ENCODE assay signal across 25 mouse cellular contexts in the genomic region with DNA sequence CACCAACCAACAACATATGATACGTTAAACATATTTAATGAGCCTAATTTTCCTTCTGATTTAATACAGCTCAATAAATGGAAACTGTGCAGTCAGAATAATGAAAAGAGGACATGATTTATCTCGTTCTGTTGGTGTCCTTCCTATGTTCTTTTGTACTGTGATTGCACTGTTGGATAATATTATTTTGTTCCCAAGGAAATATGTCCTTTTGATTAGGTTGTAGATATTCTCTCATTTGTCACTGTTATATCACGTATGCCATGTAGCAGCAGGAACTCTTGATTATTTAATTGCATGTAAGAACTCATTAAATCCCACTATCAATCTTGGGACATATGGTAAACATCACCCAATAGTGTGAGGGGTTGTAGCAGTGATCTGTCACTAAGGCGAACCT.
"Had no signal": no experiment of that assay in that cellular context is flagged by ENCODE, and none has a peak within 500 bp of the region (broad histone marks: within the 10 kb centered on the region; RNA-seq: fewer than 3 reads in every experiment).

No protein-coding gene starts in this region.

- ATAC-seq: liver, embryonic 12.5 days; midbrain, embryonic 13.5 days; midbrain, embryonic 16.5 days had no signal

- H3K4me1 ChIP-seq: kidney, embryonic 15.5 days; limb, embryonic 10.5 days; limb, embryonic 13.5 days; liver, embryonic 12.5 days; liver, embryonic 15.5 days; lung, embryonic 15.5 days; megakaryocyte, embryonic 14.5 days; midbrain, embryonic 10.5 days; midbrain, embryonic 13.5 days had no signal

- H3K36me3 ChIP-seq: kidney, embryonic 15.5 days; limb, embryonic 10.5 days; limb, embryonic 13.5 days; liver, embryonic 12.5 days; liver, embryonic 15.5 days; lung, embryonic 15.5 days; midbrain, embryonic 10.5 days; midbrain, embryonic 13.5 days had no signal

- DNase-seq: kidney, adult 8-10 months; kidney, postnatal 10 days; kidney, postnatal 36 days; liver; lung, adult 18-20 months; lung, postnatal 10 days; lung, postnatal 36 days; right cerebral cortex, adult 18-20 months; right cerebral cortex, postnatal 14 days; right cerebral cortex, postnatal 4 days; thymus, adult 2 months; thymus, postnatal 14 days; thymus, postnatal 4 days had no signal

- H3K27me3 ChIP-seq: kidney, embryonic 15.5 days; limb, embryonic 13.5 days; liver, embryonic 12.5 days; liver, embryonic 15.5 days; lung, embryonic 15.5 days; megakaryocyte, embryonic 14.5 days; midbrain, embryonic 13.5 days had no signal

- H3K27ac ChIP-seq: kidney, embryonic 15.5 days; limb, embryonic 10.5 days; limb, embryonic 13.5 days; liver, embryonic 12.5 days; liver, embryonic 15.5 days; lung, embryonic 15.5 days; midbrain, embryonic 10.5 days; midbrain, embryonic 13.5 days; stomach, postnatal 0 days had no signal

- H3K9me3 ChIP-seq: kidney, embryonic 15.5 days; limb, embryonic 10.5 days; limb, embryonic 13.5 days; liver, embryonic 12.5 days; liver, embryonic 15.5 days; lung, embryonic 15.5 days; megakaryocyte, embryonic 14.5 days; midbrain, embryonic 10.5 days; midbrain, embryonic 13.5 days had no signal

- H3K9ac ChIP-seq: kidney, embryonic 15.5 days; limb, embryonic 13.5 days; liver, embryonic 12.5 days; liver, embryonic 15.5 days; lung, embryonic 15.5 days; midbrain, embryonic 13.5 days had no signal

- H3K4me2 ChIP-seq: kidney, embryonic 15.5 days; limb, embryonic 13.5 days; liver, embryonic 12.5 days; liver, embryonic 15.5 days; lung, embryonic 15.5 days; midbrain, embryonic 13.5 days had no signal

- H3K4me3 ChIP-seq: kidney, embryonic 15.5 days; limb, embryonic 10.5 days; limb, embryonic 13.5 days; liver, embryonic 12.5 days; liver, embryonic 15.5 days; lung, embryonic 15.5 days; megakaryocyte, embryonic 14.5 days; midbrain, embryonic 10.5 days; midbrain, embryonic 13.5 days; myocyte had no signal
